Mouse (Mus musculus) liver, postnatal 0 days (tissue): ENCODE measurements at regions not wholly inside any gene's neighbourhood (a gene's known extent, or its start where the extent isn't known, plus 50 kb on each side); places are given as distances from the start of the nearest gene placed in this dataset.

Experiments
- ATAC-seq: fragments of 200-750 bp; cut with Nextera tagmentation; 2 replicates; pipeline ENCODE4 v1.8.0; 2017; ENCODE audit warnings: mild to moderate bottlenecking, moderate library complexity
- DNase-seq: peaks from one replicate; pipeline ENCODE4 v3.0.0-alpha.2; 2016
- H3K27ac ChIP-seq: fragments of 300-500 bp; sonication (generic); 2 replicates; pipeline ENCODE4 v1.5.1; 2014; ENCODE audit warnings: antibody characterized with exemption, moderate library complexity, mild to moderate bottlenecking, low read depth
- H3K27me3 ChIP-seq: fragments of 300-500 bp; sonication (generic); 2 replicates; pipeline ENCODE4 v1.6.1; 2014; ENCODE audit warnings: low read length, control low read depth, mixed read lengths; ENCODE audit not compliant: insufficient read depth
- H3K36me3 ChIP-seq: fragments of 300-500 bp; sonication (generic); replicated peaks from 2 replicates; pipeline ENCODE4 v1.6.1; 2014; ENCODE audit warnings: mild to moderate bottlenecking, control low read depth, low read length, moderate library complexity, mixed read lengths; ENCODE audit not compliant: insufficient read depth
- H3K4me1 ChIP-seq: fragments of 300-500 bp; sonication (generic); 2 replicates; pipeline ENCODE4 v1.6.1; 2014; ENCODE audit warnings: antibody characterized with exemption, mild to moderate bottlenecking, control low read depth; ENCODE audit not compliant: insufficient read depth
- H3K4me2 ChIP-seq: fragments of 300-500 bp; sonication (generic); 2 replicates; pipeline ENCODE4 v1.6.1; 2014; ENCODE audit warnings: low read depth, mild to moderate bottlenecking, low read length, moderate library complexity, mixed read lengths
- H3K4me3 ChIP-seq: fragments of 300-500 bp; sonication (generic); 2 replicates; pipeline ENCODE4 v1.5.1; 2014; ENCODE audit warnings: low read depth, low read length
- H3K9ac ChIP-seq: fragments of 300-500 bp; sonication (generic); replicated peaks from 2 replicates; pipeline ENCODE4 v1.6.1; 2014; ENCODE audit warnings: mild to moderate bottlenecking, moderate library complexity
- H3K9me3 ChIP-seq: fragments of 300-500 bp; sonication (generic); 2 replicates; pipeline ENCODE4 v1.6.1; 2016; ENCODE audit warnings: mild to moderate bottlenecking, control low read depth, low read length, mixed read lengths
- CTCF ChIP-seq: sonication (generic); IDR thresholded peaks from 2 replicates; pipeline ENCODE4 v1.5.1; 2016; ENCODE audit warnings: antibody characterized with exemption, low read depth
- EP300 ChIP-seq: IDR thresholded peaks from 2 replicates; pipeline ENCODE4 v1.6.1; 2016; ENCODE audit warnings: antibody characterized with exemption, low read depth, mild to moderate bottlenecking
- WGBS: fragments of 180-500 bp; shearing (Covaris S2); extraction: QIAGEN DNeasy Blood & Tissue Kit; methylation state at CpG from one replicate; pipeline ENCODE4 v1.1.7; 2014; ENCODE audit not compliant: insufficient replicate concordance; 5-methylcytosine and 5-hydroxymethylcytosine counted together

DNA sequence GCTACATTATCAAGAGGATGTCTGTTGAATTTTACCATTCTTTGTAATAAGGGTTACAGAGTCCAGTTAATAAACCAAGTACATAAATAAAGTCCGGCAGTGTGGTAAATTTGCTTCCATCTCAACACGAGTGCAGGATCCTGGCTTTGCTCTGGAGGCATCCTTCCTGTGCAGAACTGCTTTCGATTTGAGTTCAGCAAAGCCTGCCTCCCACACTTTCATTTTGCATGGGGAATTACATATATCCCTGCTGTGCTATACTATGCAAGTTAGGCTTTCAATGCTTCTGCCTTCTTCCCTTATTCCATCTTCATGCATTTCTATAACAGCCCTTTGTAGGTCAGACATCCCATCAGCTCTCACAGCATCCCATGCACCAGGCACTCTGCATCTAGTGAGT lies 564.4 kb downstream of the Actr3 start:
- Histone ChIP-seq H3K4me1 (no peaks in the 10 kb centered on the region), H3K36me3 (no peaks in the 10 kb centered on the region), H3K4me3 (no peak overlapping the region), H3K27me3 (no peaks in the 10 kb centered on the region), H3K9ac (no peak overlapping the region), H3K4me2 (no peak overlapping the region), H3K27ac (no peak overlapping the region), H3K9me3 (no peaks in the 10 kb centered on the region; the same call in 1 of the 2 replicates)
- ATAC-seq: no peak
- no peak for DNase-seq
- 82% methylated on average over 3 of the region's 3 CpGs for WGBS
- TF ChIP-seq CTCF (no peak), EP300 (no peak)

DNA sequence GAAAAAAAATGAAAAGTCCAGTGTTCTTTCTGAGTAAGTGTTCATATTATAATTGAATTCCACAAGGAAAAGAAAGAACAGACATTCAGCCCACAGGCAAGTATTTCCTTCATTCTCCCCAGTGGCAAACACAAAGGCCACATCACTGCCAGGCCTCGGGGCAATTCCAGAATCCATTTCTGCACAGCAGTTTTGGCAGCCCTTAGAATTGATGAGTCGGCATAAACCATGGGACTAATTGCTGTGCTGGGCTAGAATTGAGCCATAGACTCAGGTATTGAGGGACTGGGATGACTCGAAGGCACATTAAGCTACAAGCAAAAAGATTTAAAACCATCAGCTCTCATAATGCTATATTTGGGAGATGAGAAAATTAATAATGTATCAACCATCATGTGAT lies 569.3 kb downstream of the Actr3 start:
- no peak for ATAC-seq

DNA sequence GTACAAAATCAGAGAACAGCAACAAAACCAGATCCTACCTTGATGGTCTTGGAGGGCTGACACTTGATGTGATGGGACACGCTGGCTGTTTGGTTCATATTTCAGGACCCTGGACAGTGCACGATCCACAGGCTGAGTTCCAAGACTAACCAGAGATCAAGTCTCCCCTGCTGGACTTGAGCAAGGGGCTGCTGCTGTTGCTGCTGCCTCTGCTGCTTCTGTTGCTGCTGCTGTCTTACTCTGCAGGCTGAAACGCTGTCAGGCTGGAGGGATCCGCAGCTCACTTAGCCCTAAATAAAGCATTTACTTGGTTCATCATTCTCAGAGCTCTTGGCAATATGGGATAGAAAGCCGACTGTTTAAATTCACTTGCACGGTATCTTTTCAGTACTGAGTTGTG lies 589.8 kb downstream of the Actr3 start:
- Histone ChIP-seq H3K27ac (no peak overlapping the region), H3K4me2 (no peak overlapping the region), H3K27me3 (no peaks in the 10 kb centered on the region), H3K4me3 (no peak overlapping the region), H3K9me3 (0 out of 2 replicates have a peak, but pooled peaks cover 5% of the 10 kb centered on the region), H3K36me3 (no peaks in the 10 kb centered on the region), H3K4me1 (no peaks in the 10 kb centered on the region), H3K9ac (no peak overlapping the region)
- DNase-seq (peak; percentile 14), ATAC-seq (no peak)
- WGBS: 59% methylated on average over 6 of the region's 6 CpGs
- no peak for TF ChIP-seq EP300
- TF ChIP-seq CTCF: no peak

More for the DNA sequence above, 569.3 kb downstream of the Actr3 start:
- WGBS: 75% methylated on average over 3 of the region's 3 CpGs
- no peak overlapping the region for H3K9ac ChIP-seq
- H3K36me3 ChIP-seq: no peaks in the 10 kb centered on the region
- H3K4me2 ChIP-seq: no peak overlapping the region
- no peak overlapping the region for H3K4me3 ChIP-seq
- TF ChIP-seq CTCF (no peak), EP300 (no peak)
- no peaks in the 10 kb centered on the region for H3K27me3 ChIP-seq
- no peaks in the 10 kb centered on the region; the same call in 1 of the 2 replicates for H3K9me3 ChIP-seq
- no peak overlapping the region for H3K27ac ChIP-seq
- DNase-seq: no peak
- no peaks in the 10 kb centered on the region for H3K4me1 ChIP-seq

DNA sequence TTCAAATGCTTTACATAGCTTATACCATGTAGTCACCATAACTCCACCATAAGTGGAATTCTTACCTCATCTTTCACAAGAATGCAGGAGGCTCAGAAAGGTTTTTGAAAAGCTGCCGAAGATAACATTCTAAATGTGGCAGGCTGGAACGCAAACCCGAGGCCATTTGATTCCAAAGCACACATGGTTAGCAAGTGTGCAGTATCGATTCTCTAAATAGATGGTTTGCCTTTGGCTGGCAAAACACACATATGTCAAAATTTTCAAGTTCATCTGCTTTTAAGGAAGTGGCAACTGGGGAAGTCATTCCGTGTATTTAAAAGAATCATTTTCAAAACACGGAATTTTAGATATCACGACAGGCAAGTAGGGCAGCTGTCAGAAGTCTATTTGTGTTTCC lies 609.8 kb downstream of the Actr3 start:
- DNase-seq: no peak
- H3K4me3 ChIP-seq: no peak overlapping the region
- no peaks in the 10 kb centered on the region for H3K9me3 ChIP-seq
- H3K27ac ChIP-seq: no peak overlapping the region
- no peak overlapping the region for H3K9ac ChIP-seq
- no peaks in the 10 kb centered on the region for H3K4me1 ChIP-seq
- H3K4me2 ChIP-seq: no peak overlapping the region
- no peak for ATAC-seq
- 81% methylated on average over 7 of the region's 7 CpGs for WGBS
- TF ChIP-seq EP300: no peak
- no peak for TF ChIP-seq CTCF
- no peaks in the 10 kb centered on the region for H3K27me3 ChIP-seq
- H3K36me3 ChIP-seq: no peaks in the 10 kb centered on the region

DNA sequence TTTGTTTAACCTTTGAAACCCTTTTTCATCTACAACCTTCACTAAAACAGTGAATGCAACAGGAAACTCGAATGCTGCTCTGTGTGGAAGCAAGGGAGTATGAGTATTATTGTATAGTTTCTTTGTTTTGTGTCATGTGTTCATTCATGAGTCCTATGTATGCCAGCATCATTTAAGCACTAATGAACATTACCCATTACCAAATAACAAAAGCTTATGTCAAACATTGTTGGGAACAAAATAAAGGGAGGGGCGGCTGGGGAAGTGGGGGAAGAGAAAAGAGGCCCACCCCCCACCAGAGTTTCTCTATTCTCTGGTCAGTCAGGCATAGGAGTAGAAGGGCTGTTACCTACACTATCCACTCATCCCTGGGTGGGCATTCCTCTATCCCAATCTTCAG lies 642.5 kb downstream of the Actr3 start:
- WGBS: 50% methylated on average over 2 of the region's 2 CpGs
- H3K4me2 ChIP-seq: no peak overlapping the region
- H3K4me3 ChIP-seq: no peak overlapping the region
- ATAC-seq (no peak), DNase-seq (no peak)
- no peaks in the 10 kb centered on the region; the same call in 1 of the 2 replicates for H3K9me3 ChIP-seq
- H3K4me1 ChIP-seq: no peaks in the 10 kb centered on the region
- no peak overlapping the region for H3K9ac ChIP-seq
- no peak overlapping the region for H3K27ac ChIP-seq
- H3K36me3 ChIP-seq: no peaks in the 10 kb centered on the region
- H3K27me3 ChIP-seq: no peaks in the 10 kb centered on the region
- no peak for TF ChIP-seq EP300
- TF ChIP-seq CTCF: no peak

DNA sequence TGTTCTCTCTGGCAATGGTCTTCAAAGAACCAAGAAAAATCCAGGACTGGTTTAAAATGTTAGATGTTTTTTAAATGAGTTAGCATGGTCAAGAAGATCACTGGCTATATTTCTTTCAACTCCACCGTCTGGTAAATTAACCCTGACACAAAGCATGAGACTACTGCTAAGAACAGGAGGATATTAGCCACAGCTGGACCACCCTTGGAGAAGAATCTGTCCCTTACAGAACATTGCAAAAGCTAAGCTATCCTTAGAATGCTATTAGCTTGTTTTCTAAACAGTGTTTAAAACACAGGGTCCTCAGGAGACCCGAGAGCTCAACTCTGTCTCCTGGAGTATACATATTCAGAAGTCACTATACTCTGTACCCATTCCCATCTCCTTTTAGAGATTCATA lies 644.9 kb downstream of the Actr3 start:
- H3K27ac ChIP-seq: no peak overlapping the region
- no peak overlapping the region for H3K4me3 ChIP-seq
- H3K9me3 ChIP-seq: no peaks in the 10 kb centered on the region
- no peak overlapping the region for H3K4me2 ChIP-seq
- H3K36me3 ChIP-seq: no peaks in the 10 kb centered on the region
- no peak for TF ChIP-seq CTCF
- TF ChIP-seq EP300: no peak
- WGBS: 67% methylated on average over 2 of the region's 2 CpGs
- H3K27me3 ChIP-seq: no peaks in the 10 kb centered on the region
- no peaks in the 10 kb centered on the region for H3K4me1 ChIP-seq
- H3K9ac ChIP-seq: no peak overlapping the region
- DNase-seq (no peak), ATAC-seq (no peak)

DNA sequence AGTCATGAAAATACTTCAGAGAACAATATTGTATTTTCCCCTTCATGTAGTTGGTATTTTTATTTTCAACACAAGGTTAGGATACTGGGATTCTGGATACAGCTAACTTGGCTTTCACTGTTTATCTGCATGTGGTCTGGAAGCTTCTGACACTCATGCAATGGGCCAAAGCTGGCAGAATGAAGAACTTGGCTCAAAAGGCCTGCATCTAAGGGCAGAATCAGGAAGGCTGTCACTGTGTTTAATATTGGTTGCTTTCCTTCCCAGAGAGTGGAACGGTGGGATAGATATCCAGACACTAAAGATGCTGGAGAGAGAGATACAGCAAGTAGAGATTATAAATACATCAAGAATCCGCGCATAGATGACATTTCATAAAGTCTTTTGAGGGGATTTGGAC lies 645.4 kb downstream of the Actr3 start:
- H3K4me2 ChIP-seq: no peak overlapping the region
- no peaks in the 10 kb centered on the region for H3K9me3 ChIP-seq
- no peaks in the 10 kb centered on the region for H3K36me3 ChIP-seq
- no peak for ATAC-seq
- no peaks in the 10 kb centered on the region for H3K27me3 ChIP-seq
- H3K4me1 ChIP-seq: no peaks in the 10 kb centered on the region
- WGBS: 75% methylated on average over 3 of the region's 3 CpGs
- no peak overlapping the region for H3K27ac ChIP-seq
- H3K4me3 ChIP-seq: no peak overlapping the region
- no peak overlapping the region for H3K9ac ChIP-seq
- no peak for TF ChIP-seq EP300
- TF ChIP-seq CTCF: no peak
- no peak for DNase-seq
